Mouse (Mus musculus) heart, adult 2 months (tissue): ENCODE results near the gene Acaca. TPM values are rescaled to one million over a fixed set of nuclear protein-coding genes. Genes with fewer than 3 reads are reported as not detected.

ENCODE experiments used
- DNase-seq, 2 experiments: peaks; one replicate each; pipeline ENCODE4 v3.0.0; 2021
- H3K27ac ChIP-seq: fragments of 200-600 bp; 2 replicates; pipeline ENCODE4 v1.8.1; 2022
- H3K27me3 ChIP-seq: fragments of 200-500 bp; 2 replicates; pipeline ENCODE4 v1.6.1; 2012; ENCODE audit warnings: mild to moderate bottlenecking, low read length, inconsistent platforms, mixed read lengths; ENCODE audit not compliant: control insufficient read depth, insufficient read depth
- H3K36me3 ChIP-seq: fragments of 200-500 bp; 2 replicates; pipeline ENCODE4 v1.6.1; 2012; ENCODE audit warnings: low read length, inconsistent platforms; ENCODE audit not compliant: control insufficient read depth, insufficient read depth
- H3K4me1 ChIP-seq: fragments of 200-500 bp; 2 replicates; pipeline ENCODE4 v1.6.1; 2011; ENCODE audit warnings: low read length; ENCODE audit not compliant: control insufficient read depth, insufficient read depth
- H3K4me3 ChIP-seq: fragments of 200-600 bp; 2 replicates; pipeline ENCODE4 v1.8.1; 2022
- H3K79me2 ChIP-seq: fragments of 200-500 bp; replicated peaks from 2 replicates; pipeline ENCODE4 v1.6.1; 2012; ENCODE audit warnings: mild to moderate bottlenecking, inconsistent platforms, low read length, moderate library complexity, mixed read lengths; ENCODE audit not compliant: control insufficient read depth, insufficient read depth
- H3K9ac ChIP-seq: fragments of 200-500 bp; 2 replicates; pipeline ENCODE4 v1.6.1; 2012; ENCODE audit warnings: low read depth, mild to moderate bottlenecking, control low read depth, inconsistent platforms, low read length, mixed read lengths
- CTCF ChIP-seq: fragments of 200-600 bp; IDR thresholded peaks from 2 replicates; pipeline ENCODE4 v1.8.1; 2022; ENCODE audit warnings: antibody characterized with exemption, mild to moderate bottlenecking, moderate library complexity
- EP300 ChIP-seq: fragments of 200-500 bp; IDR thresholded peaks from 2 replicates; pipeline ENCODE4 v1.6.1; 2011; ENCODE audit warnings: low read depth, low read length, control low read depth; ENCODE audit not compliant: insufficient read depth
- POLR2A ChIP-seq: fragments of 200-500 bp; IDR thresholded peaks from 2 replicates; pipeline ENCODE4 v1.6.1; 2011; ENCODE audit warnings: mild to moderate bottlenecking, low read depth, low read length, control low read depth; ENCODE audit not compliant: insufficient read depth
- WGBS: fragments of 180-500 bp; shearing (Covaris S2); methylation state at CpG from one replicate; pipeline ENCODE4 v1.1.7; 2018; 5-methylcytosine and 5-hydroxymethylcytosine counted together
- intact Hi-C: fragments of 180-260 bp; cut with DNase I; formaldehyde crosslinking; loops from one replicate; pipeline ENCODE4 v1.15.1; 2025
- polyA plus RNA-seq: library from polyadenylated mRNA; depleted of rRNA; stranded (reverse); fragments of >200 nt; gene quantifications from 2 replicates; pipeline ENCODE4 v1.2.3, GENCODE M21; 2012
- total RNA-seq, 2 experiments: library from RNA; stranded (reverse); gene quantifications; 2 replicates each; pipeline ENCODE4 v1.2.3; 2021

Acaca gene
- total and polyA plus RNA-seq, 3 experiments = 19.4 to 25.9 (median 20.0) TPM

DNA sequence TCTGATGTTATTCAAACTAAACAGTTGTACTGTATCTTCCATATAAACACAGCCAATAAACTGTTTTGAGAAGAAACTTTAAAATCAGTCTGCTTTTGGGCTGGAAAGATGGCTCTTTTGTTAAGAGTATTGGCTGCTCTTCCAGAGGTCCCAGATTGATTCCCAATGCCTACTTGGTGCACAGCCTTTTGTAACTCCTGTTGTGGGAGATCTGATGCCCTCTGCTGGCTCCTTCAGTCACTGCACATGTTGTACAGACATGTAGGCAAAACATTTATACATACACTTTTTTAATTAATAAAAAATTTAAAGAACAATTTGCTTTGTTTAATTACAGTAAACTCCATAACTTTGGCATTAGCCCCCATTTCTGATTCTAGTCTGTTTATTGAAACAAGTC lies 114.1 kb downstream of the Acaca start:
- H3K4me3 ChIP-seq = no peak overlapping the region
- TF ChIP-seq POLR2A (no peak), EP300 (no peak), CTCF (peak; percentile 83)
- no peak overlapping the region for H3K27ac ChIP-seq
- H3K27me3 ChIP-seq = no peaks in the 10 kb centered on the region
- H3K4me1 ChIP-seq = no peaks in the 10 kb centered on the region
- intact Hi-C loops = loop anchor here (1.0 kb wide), 1 partner anchor 65 kb away; no protein-coding TSS in a partner anchor
- H3K79me2 ChIP-seq = no peaks in the 10 kb centered on the region
- no peak overlapping the region for H3K9ac ChIP-seq
- H3K36me3 ChIP-seq = no peaks in the 10 kb centered on the region
- peak; percentile 30 to 53 for DNase-seq

GRCm38 (mm10) chr11:84247370-84247769 lies 117.9 kb downstream of the Acaca start:
- intact Hi-C loops = no loop called here
- TF ChIP-seq EP300 = no peak
- TF ChIP-seq CTCF = no peak
- Histone ChIP-seq H3K36me3 (no peaks in the 10 kb centered on the region), H3K27ac (no peak overlapping the region), H3K79me2 (no peaks in the 10 kb centered on the region), H3K9ac (no peak overlapping the region), H3K4me1 (no peaks in the 10 kb centered on the region), H3K27me3 (no peaks in the 10 kb centered on the region), H3K4me3 (no peak overlapping the region)
- 95% methylated on average over 1 of the region's 1 CpGs for WGBS
- DNase-seq = no peak

- Histone ChIP-seq H3K27me3 (no peaks in the 10 kb centered on the region), H3K36me3 (no peaks in the 10 kb centered on the region), H3K27ac (no peak overlapping the region), H3K9ac (no peak overlapping the region), H3K79me2 (no peaks in the 10 kb centered on the region), H3K4me3 (no peak overlapping the region), H3K4me1 (no peaks in the 10 kb centered on the region)
- intact Hi-C loops = no loop called here
- 88% methylated on average over 3 of the region's 3 CpGs for WGBS
- TF ChIP-seq CTCF (no peak), POLR2A (no peak), EP300 (no peak)
- DNase-seq = no peak
Measured at GRCm38 (mm10) chr11:84251170-84251569, 121.7 kb downstream of the Acaca start.

DNA sequence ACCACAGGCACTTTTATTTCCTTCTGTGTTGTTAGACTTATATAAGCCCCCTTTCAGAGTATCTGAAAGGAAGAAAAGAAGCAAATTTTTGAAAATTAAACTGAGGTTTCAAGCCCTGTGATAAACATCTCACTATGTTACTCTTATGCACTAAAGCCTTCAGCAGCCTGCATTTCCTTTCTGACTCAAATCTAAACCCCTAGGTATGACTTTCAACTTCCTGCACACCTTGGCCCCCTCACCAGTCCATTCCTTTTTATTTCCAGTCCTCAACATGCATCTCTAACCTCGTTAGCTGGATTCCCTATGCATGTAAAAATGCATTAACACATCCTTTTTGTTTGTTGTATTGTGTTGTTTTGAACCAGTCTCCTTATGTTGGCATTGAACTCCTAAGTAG lies 123.0 kb downstream of the Acaca start:
- DNase-seq = no peak
- no peaks in the 10 kb centered on the region for H3K79me2 ChIP-seq
- TF ChIP-seq POLR2A (no peak), CTCF (no peak), EP300 (no peak)
- intact Hi-C loops = no loop called here
- H3K4me3 ChIP-seq = no peak overlapping the region
- H3K9ac ChIP-seq = no peak overlapping the region
- no peak overlapping the region for H3K27ac ChIP-seq
- no peaks in the 10 kb centered on the region for H3K27me3 ChIP-seq
- H3K4me1 ChIP-seq = no peaks in the 10 kb centered on the region
- WGBS = 81% methylated on average over 1 of the region's 1 CpGs
- no peaks in the 10 kb centered on the region for H3K36me3 ChIP-seq

DNA sequence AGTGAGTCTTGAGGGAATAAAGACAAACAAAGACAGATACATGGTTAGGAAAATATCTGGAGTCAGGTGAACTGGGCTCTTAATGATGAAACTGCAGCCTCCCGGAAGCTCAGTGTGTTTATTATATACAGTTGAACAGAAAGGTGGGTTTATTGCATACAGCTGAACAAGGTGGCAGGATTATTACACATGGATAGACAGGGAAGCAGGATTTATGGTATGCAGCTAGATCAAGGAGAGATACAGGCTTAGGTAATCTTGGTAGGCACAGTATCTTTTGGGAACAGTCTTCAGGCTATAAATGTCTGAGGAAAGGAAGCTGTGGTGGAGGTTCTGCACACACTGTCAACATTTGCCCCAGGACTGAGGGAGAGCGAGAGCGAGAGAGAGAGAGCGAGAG lies 126.4 kb downstream of the Acaca start:
- H3K79me2 ChIP-seq = no peaks in the 10 kb centered on the region
- intact Hi-C loops = no loop called here
- H3K4me1 ChIP-seq = no peaks in the 10 kb centered on the region
- DNase-seq = no peak
- H3K27ac ChIP-seq = no peak overlapping the region
- no peak overlapping the region for H3K4me3 ChIP-seq
- no peaks in the 10 kb centered on the region for H3K27me3 ChIP-seq
- WGBS = 92% methylated on average over 4 of the region's 4 CpGs
- no peaks in the 10 kb centered on the region for H3K36me3 ChIP-seq
- H3K9ac ChIP-seq = no peak overlapping the region
- TF ChIP-seq EP300 = no peak
- no peak for TF ChIP-seq CTCF
- no peak for TF ChIP-seq POLR2A

GRCm38 (mm10) chr11:84258053-84258710 lies 128.7 kb downstream of the Acaca start:
- H3K4me3 ChIP-seq = no peak overlapping the region
- H3K9ac ChIP-seq = no peak overlapping the region
- H3K27ac ChIP-seq = no peak overlapping the region
- H3K4me1 ChIP-seq = no peaks in the 10 kb centered on the region
- H3K79me2 ChIP-seq = no peaks in the 10 kb centered on the region
- TF ChIP-seq CTCF (no peak), EP300 (no peak), POLR2A (no peak)
- no peaks in the 10 kb centered on the region for H3K27me3 ChIP-seq
- no peaks in the 10 kb centered on the region for H3K36me3 ChIP-seq
- intact Hi-C loops = no loop called here
- DNase-seq = no peak
- whole genome bisulfite sequencing = 73% methylated on average over 4 of the region's 4 CpGs

DNA sequence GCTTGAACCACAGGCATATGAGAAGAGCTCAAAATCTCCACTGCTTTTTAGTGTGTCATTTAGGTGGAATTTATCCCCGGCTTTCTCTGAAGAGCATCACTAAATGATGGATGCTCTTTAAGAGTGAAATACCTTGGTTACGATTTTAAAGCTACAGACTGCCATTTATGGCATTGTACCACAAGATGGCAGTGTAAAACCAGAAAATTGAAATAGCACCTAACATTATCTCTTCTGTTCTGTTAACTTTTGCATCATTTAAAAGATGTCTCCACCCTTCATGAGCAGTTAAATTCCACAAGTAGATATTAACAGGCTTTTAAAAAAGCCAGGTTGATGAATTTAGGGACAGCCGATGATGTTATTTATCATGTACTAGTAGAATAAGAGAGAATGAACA lies 135.0 kb downstream of the Acaca start:
- H3K27ac ChIP-seq = no peak overlapping the region
- H3K36me3 ChIP-seq = no peaks in the 10 kb centered on the region
- no peaks in the 10 kb centered on the region for H3K4me1 ChIP-seq
- WGBS = 56% methylated on average over 3 of the region's 3 CpGs
- H3K27me3 ChIP-seq = no peaks in the 10 kb centered on the region
- TF ChIP-seq POLR2A (no peak), CTCF (peak; percentile 80)
- no peak overlapping the region for H3K4me3 ChIP-seq
- no peaks in the 10 kb centered on the region for H3K79me2 ChIP-seq
- intact Hi-C loops = loop anchor here (5.0 kb wide), 1 partner anchor 533 kb away; no protein-coding TSS in a partner anchor
- DNase-seq = no peak
- no peak overlapping the region for H3K9ac ChIP-seq
